ENCODE assay signal across 13 mouse cellular contexts in genomic region chr10:63415850-63416249, GRCm38 (mm10). TPM values are rescaled to one million over a fixed set of nuclear protein-coding genes. Genes with fewer than 3 reads are reported as not detected.
DNase-seq lines count a peak whose midpoint lies in the region; ATAC-seq and TF ChIP-seq lines count a peak whose summit lies in the region.
"Had no signal": no experiment of that assay in that cellular context is flagged by ENCODE, and none has a peak within 500 bp of the region (broad histone marks: within the 10 kb centered on the region; RNA-seq: fewer than 3 reads in every experiment).

No protein-coding gene starts in this region.

- no peak for TF ChIP-seq POLR2A in bone marrow macrophage, adult 2 months (IDR thresholded peaks at IDR 0.05; ENCODE audit: borderline replicate concordance, low read depth, low read length)

- H3K36me3 ChIP-seq in heart, embryonic 10.5 days, result no peaks in the 10 kb centered on the region
- no peaks in the 10 kb centered on the region for H3K36me3 ChIP-seq in kidney, embryonic 16.5 days (ENCODE audit: insufficient read depth, low read length)
- no peaks in the 10 kb centered on the region for H3K36me3 ChIP-seq in liver, embryonic 16.5 days (ENCODE audit: control insufficient read depth, insufficient read depth)
- H3K36me3 ChIP-seq: neural tube, embryonic 12.5 days had no signal

- no peaks in the 10 kb centered on the region for H3K4me1 ChIP-seq in heart, embryonic 10.5 days
- no peaks in the 10 kb centered on the region for H3K4me1 ChIP-seq in kidney, embryonic 16.5 days (ENCODE audit: insufficient read depth, low read length)
- peaks cover 12% of the 10 kb centered on the region for H3K4me1 ChIP-seq in bone marrow macrophage, adult 2 months (ENCODE audit: control insufficient read depth, insufficient read depth, low read length)
- H3K4me1 ChIP-seq in liver, embryonic 16.5 days (ENCODE audit: control insufficient read depth, low read depth, low read length), result no peaks in the 10 kb centered on the region; the same call in 1 of the 2 replicates
- H3K4me1 ChIP-seq: neural tube, embryonic 12.5 days had no signal

- no peak overlapping the region for H3K27ac ChIP-seq in heart, embryonic 10.5 days
- no peak overlapping the region for H3K27ac ChIP-seq in kidney, embryonic 16.5 days (ENCODE audit: low read length)
- H3K27ac ChIP-seq in bone marrow macrophage, adult 2 months (ENCODE audit: insufficient read depth, low read depth, low read length), result no peak overlapping the region
- H3K27ac ChIP-seq in liver, embryonic 16.5 days (ENCODE audit: low read length), result peak overlapping the region; percentile 27; the same call in 1 of the 2 replicates
- H3K27ac ChIP-seq: neural tube, embryonic 12.5 days had no signal

- TF ChIP-seq CTCF in bone marrow macrophage, adult 2 months (IDR thresholded peaks at IDR 0.05; ENCODE audit: low read depth, low read length), result no peak

- no peak for ATAC-seq in kidney, embryonic 16.5 days (ENCODE audit: low FRiP score, low TSS enrichment)
- peak; percentile 51; the same call in 1 of the 2 replicates for ATAC-seq in liver, embryonic 16.5 days (ENCODE audit: low read depth)

- H3K27me3 ChIP-seq in heart, embryonic 10.5 days (ENCODE audit: insufficient read depth, poor library complexity, severe bottlenecking), result no peaks in the 10 kb centered on the region
- no peaks in the 10 kb centered on the region for H3K27me3 ChIP-seq in kidney, embryonic 16.5 days (ENCODE audit: insufficient read depth, low read length)
- H3K27me3 ChIP-seq in liver, embryonic 16.5 days (ENCODE audit: control insufficient read depth, insufficient read depth, low read depth, low read length), result no peaks in the 10 kb centered on the region
- H3K27me3 ChIP-seq: neural tube, embryonic 12.5 days had no signal

- H3K4me2 ChIP-seq in kidney, embryonic 16.5 days (replicated peaks; ENCODE audit: low read depth, low read length), result 0 out of 2 replicates have a peak overlapping the region, but pooled peaks have one; percentile 19
- H3K4me2 ChIP-seq in liver, embryonic 16.5 days (ENCODE audit: low read depth, low read length), result peak overlapping the region; percentile 2

- H3K9me3 ChIP-seq in heart, embryonic 10.5 days, result no peaks in the 10 kb centered on the region
- no peaks in the 10 kb centered on the region for H3K9me3 ChIP-seq in kidney, embryonic 16.5 days (ENCODE audit: low read length)
- H3K9me3 ChIP-seq in liver, embryonic 16.5 days (replicated peaks; ENCODE audit: control insufficient read depth, low read length), result no peaks in the 10 kb centered on the region
- H3K9me3 ChIP-seq: neural tube, embryonic 12.5 days had no signal

- WGBS in heart, embryonic 10.5 days, result 56% methylated on average over 7 of the region's 7 CpGs
- WGBS in kidney, embryonic 16.5 days, result 59% methylated on average over 7 of the region's 7 CpGs
- WGBS in liver, embryonic 16.5 days (ENCODE audit: insufficient replicate concordance), result 29% methylated on average over 7 of the region's 7 CpGs

- no peak for DNase-seq in heart, embryonic 10.5 days (ENCODE audit: low spot score)
- DNase-seq in heart, adult 11 months, result no peak
- DNase-seq in kidney, adult 9 months, result no peak
- no peak for DNase-seq in adrenal gland, postnatal 25 days
- DNase-seq in thymus, adult 18-20 months, result no peak
- DNase-seq: cerebellum, postnatal 25 days had no signal

- no peak overlapping the region for H3K9ac ChIP-seq in kidney, embryonic 16.5 days (replicated peaks; ENCODE audit: low read length)
- H3K9ac ChIP-seq in liver, embryonic 16.5 days (ENCODE audit: low read depth, low read length), result no peak overlapping the region
- H3K9ac ChIP-seq: neural tube, embryonic 12.5 days had no signal

- H3K4me3 ChIP-seq in heart, embryonic 10.5 days, result peak overlapping the region; percentile 31
- no peak overlapping the region for H3K4me3 ChIP-seq in kidney, embryonic 16.5 days (ENCODE audit: low read length)
- H3K4me3 ChIP-seq in bone marrow macrophage, adult 2 months (ENCODE audit: insufficient read depth, low read length), result peak overlapping the region; percentile 38
- no peak overlapping the region for H3K4me3 ChIP-seq in liver, embryonic 16.5 days (ENCODE audit: low read depth, low read length)
- H3K4me3 ChIP-seq: neural tube, embryonic 12.5 days had no signal

RNA-seq across cellular contexts. Expression of gene Gm7075, which starts 5.7 kb away (rescaled TPM):
- not detected in 2 replicates for polyA plus RNA-seq in heart, embryonic 10.5 days (2016; fragmentation: Nextera tagmentation; extraction: Ambion mirVana)
- polyA plus RNA-seq in kidney, embryonic 16.5 days (2015; fragmentation: Nextera tagmentation; extraction: Ambion mirVana), result not detected in 2 replicates
- not detected in 2 replicates for polyA plus RNA-seq in bone marrow macrophage, adult 2 months (2012; ENCODE audit: insufficient read depth, insufficient read length, missing spikeins)
- not detected in 2 replicates for polyA plus RNA-seq in liver, embryonic 16.5 days (2015; fragmentation: Nextera tagmentation; extraction: Ambion mirVana)
- not detected in 2 replicates for total RNA-seq in adrenal gland, postnatal 25 days (2021)
- total RNA-seq: gastrocnemius, adult 18-20 months; left cerebral cortex, postnatal 25 days had no signal
- polyA plus RNA-seq: neural tube, embryonic 12.5 days had no signal

RNA-seq across cellular contexts. Expression of gene Ctnna3, which starts 14.0 kb away (rescaled TPM):
- polyA plus RNA-seq in heart, embryonic 10.5 days (2016; fragmentation: Nextera tagmentation; extraction: Ambion mirVana), result 14.2 and 22.7 TPM in 2 replicates
- 0.49 and 0.55 TPM in 2 replicates for polyA plus RNA-seq in kidney, embryonic 16.5 days (2015; fragmentation: Nextera tagmentation; extraction: Ambion mirVana)
- polyA plus RNA-seq in bone marrow macrophage, adult 2 months (2012; ENCODE audit: insufficient read depth, insufficient read length, missing spikeins), result not detected in 2 replicates
- polyA plus RNA-seq in liver, embryonic 16.5 days (2015; fragmentation: Nextera tagmentation; extraction: Ambion mirVana), result 0.09 and 0.11 TPM in 2 replicates
- total RNA-seq in adrenal gland, postnatal 25 days (2021), result 0.71 and 1.2 TPM in 2 replicates
- total RNA-seq: ES-E14 had no signal

RNA-seq across cellular contexts. Expression of gene Dnajc12, which starts 33.6 kb away (rescaled TPM):
- polyA plus RNA-seq in heart, embryonic 10.5 days (2016; fragmentation: Nextera tagmentation; extraction: Ambion mirVana), result 6.7 and 10.8 TPM in 2 replicates
- 10.3 and 16.3 TPM in 2 replicates for polyA plus RNA-seq in kidney, embryonic 16.5 days (2015; fragmentation: Nextera tagmentation; extraction: Ambion mirVana)
- 9.3 and 10.1 TPM in 2 replicates for polyA plus RNA-seq in bone marrow macrophage, adult 2 months (2012; ENCODE audit: insufficient read depth, insufficient read length, missing spikeins)
- polyA plus RNA-seq in liver, embryonic 16.5 days (2015; fragmentation: Nextera tagmentation; extraction: Ambion mirVana), result 17.0 and 19.1 TPM in 2 replicates
- 9.0 and 15.1 TPM in 2 replicates for total RNA-seq in adrenal gland, postnatal 25 days (2021)

RNA-seq across cellular contexts. Expression of gene Sirt1, which starts 34.3 kb away (rescaled TPM):
- 2.4 and 5.2 TPM in 2 replicates for polyA plus RNA-seq in heart, embryonic 10.5 days (2016; fragmentation: Nextera tagmentation; extraction: Ambion mirVana)
- polyA plus RNA-seq in kidney, embryonic 16.5 days (2015; fragmentation: Nextera tagmentation; extraction: Ambion mirVana), result 4.1 and 5.4 TPM in 2 replicates
- polyA plus RNA-seq in bone marrow macrophage, adult 2 months (2012; ENCODE audit: insufficient read depth, insufficient read length, missing spikeins), result 17.6 and 17.9 TPM in 2 replicates
- polyA plus RNA-seq in liver, embryonic 16.5 days (2015; fragmentation: Nextera tagmentation; extraction: Ambion mirVana), result 2.4 and 3.1 TPM in 2 replicates
- 16.2 and 17.7 TPM in 2 replicates for total RNA-seq in adrenal gland, postnatal 25 days (2021)

Comparison
In these comparisons a context has a peak if more than half of its experiments do, and no peak if none do; other contexts are left out.
1. H3K4me3 ChIP-seq: peak in heart, embryonic 10.5 days (single experiment) and bone marrow macrophage, adult 2 months (single experiment); none in kidney, embryonic 16.5 days (single experiment) and liver, embryonic 16.5 days (single experiment).